Mouse (Mus musculus): ENCODE measurements around the gene Mtmr1.

DNA sequence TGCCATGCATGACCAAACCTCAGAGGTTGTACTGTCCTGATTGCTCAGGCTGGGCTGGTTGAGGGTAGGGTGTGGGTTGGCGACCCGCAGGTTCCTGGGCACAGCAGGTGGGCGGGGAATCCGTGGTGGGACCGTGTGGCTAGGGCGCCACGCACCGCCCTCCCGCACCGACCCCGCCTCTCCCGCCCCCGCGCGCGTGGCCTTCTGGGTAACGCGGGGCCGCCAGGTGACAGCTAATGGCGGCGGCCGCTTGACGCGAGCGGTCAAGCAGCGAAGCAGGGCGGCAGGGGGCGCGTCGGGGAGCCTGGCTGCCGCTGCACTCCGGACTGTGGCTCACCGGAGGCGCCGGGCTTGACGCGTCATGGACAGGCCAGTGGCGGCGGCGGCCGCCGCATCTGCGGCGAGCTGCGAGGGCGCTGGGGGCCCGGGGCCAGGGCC, at the start of gene Mtmr1:
- TF ChIP-seq CTCF (IDR thresholded peaks at IDR 0.05; ENCODE audit: control insufficient read depth, insufficient read depth, insufficient replicate concordance, low read depth, low read length), result no peak
- TF ChIP-seq POLR2A (IDR thresholded peaks at IDR 0.05; ENCODE audit: control insufficient read depth, low read depth, low read length), result no peak

All from testis, adult 2 months (tissue).